Mouse (Mus musculus): Measurements from ENCODE around the gene Fam160a1.

Fam160a1 gene

GRCm38 (mm10) chr3:85679312-85679933 is 137.7 kb downstream of the Fam160a1 start:
- no peak for DNase-seq (ENCODE audit: low spot score)

DNA sequence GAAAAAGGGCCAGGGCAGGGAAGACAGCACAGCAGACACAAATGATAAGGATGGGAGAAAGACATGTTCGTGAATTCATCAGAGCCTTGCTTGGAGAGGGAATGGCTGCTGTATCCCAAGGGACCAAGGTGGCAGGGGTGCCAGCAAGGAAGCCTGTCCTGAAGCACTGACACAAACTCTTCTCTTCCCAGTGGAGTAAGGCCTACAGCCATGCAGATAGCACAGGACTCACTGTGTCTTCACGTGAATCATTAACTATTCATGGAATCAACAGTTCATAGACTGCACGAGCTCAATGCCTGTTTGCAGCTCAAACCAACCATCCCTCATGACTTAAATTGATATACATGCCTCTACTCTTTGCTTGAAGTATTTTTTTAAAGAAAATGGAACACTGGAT is 139.1 kb downstream of the Fam160a1 start:
- DNase-seq (ENCODE audit: low spot score), result no peak

DNA sequence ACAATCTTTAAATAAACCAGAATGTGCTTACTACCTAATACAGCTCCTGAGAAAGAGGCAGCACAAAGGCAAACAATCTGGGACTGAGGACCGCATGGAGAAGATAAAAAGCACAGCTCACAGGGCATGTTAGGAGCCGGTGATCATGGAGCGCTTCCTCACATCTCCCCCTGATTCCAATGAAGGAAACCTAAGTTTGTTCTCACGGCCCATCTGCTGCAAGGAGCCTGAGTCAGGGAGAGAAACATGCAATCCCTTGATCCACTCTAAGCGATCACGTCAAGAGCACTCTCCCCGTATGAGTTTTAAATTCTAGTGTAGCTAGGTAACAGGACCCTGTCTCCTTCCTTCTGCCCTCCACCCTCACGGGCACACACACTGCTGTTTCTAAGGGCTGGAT is 140.0 kb downstream of the Fam160a1 start:
- no peak for DNase-seq (ENCODE audit: low spot score)

- DNase-seq (ENCODE audit: low spot score), result no peak
These were observed 147.2 kb downstream of the Fam160a1 start for GRCm38 (mm10) chr3:85669844-85670243.

GRCm38 (mm10) chr3:85667683-85668082 is 149.4 kb downstream of the Fam160a1 start:
- no peak for DNase-seq (ENCODE audit: low spot score)

GRCm38 (mm10) chr3:85666736-85667135 is 150.4 kb downstream of the Fam160a1 start:
- DNase-seq (ENCODE audit: low spot score), result no peak

DNA sequence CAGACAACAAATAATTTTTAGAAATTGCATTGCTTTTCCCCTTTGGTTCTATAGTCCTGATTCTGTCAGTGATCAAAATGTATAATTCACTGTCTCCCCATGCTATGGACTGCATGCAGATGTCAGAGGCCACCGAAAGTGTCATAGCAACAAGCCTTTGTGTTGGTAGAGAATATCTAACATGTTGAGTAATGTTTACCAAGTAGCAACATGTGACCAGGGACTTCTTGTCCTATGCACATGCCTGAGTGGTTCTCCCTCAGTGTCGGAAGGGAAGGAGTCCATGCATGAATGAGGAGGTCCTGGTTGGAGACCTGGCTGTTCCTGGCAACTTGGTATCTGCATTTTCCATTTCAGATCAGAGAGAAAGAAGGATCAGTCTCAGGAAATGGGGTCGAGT is 150.9 kb downstream of the Fam160a1 start:
- no peak for DNase-seq (ENCODE audit: low spot score)

DNA sequence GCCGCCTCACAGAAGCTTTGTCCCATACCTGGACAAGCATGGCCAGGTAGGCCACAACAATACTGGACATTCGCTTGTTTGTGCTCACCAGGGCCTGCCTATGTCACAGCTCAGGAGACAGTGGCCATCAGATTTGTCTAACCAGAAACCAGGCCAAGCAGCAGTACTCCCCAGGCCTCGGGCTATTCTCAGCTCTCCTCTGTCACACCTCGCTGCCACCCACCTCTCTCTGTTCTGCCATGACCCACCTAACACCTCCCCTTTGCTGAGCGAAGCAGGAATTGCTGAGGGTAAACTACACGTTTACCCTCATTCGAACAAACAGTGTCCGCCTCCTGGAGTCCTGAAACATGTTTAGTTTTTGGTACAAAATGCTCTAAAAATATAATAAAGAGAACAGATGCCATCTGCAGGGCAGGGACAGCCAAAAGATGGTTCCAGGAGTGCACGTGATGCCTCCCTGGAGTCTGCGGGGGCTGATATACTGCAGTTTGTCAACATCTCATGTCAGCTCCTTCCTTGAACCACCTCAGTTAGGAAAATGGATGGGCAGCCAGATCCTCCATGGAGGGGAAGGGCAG is 152.4 kb downstream of the Fam160a1 start:
- DNase-seq (ENCODE audit: low spot score), result no peak

DNA sequence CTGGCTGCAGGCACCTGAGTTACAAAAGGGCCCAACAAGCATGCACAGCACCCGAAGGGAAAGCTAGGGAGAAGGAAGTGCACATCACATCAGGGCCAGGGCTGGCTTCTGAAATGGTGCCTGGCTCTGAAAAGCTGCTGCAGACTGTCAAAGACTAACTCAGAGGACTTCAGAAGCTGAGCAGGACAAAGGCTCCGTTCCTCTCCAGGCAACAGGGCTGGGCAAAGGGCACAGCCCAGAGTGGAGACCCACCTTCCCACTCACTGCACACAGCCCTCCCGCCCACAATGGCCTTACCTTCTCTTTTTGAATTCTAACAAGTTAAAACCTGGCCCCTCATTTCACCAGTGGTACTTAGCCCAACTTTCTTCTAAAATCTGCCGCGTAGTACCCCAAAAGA is 153.3 kb downstream of the Fam160a1 start:
- DNase-seq (ENCODE audit: low spot score), result no peak

DNA sequence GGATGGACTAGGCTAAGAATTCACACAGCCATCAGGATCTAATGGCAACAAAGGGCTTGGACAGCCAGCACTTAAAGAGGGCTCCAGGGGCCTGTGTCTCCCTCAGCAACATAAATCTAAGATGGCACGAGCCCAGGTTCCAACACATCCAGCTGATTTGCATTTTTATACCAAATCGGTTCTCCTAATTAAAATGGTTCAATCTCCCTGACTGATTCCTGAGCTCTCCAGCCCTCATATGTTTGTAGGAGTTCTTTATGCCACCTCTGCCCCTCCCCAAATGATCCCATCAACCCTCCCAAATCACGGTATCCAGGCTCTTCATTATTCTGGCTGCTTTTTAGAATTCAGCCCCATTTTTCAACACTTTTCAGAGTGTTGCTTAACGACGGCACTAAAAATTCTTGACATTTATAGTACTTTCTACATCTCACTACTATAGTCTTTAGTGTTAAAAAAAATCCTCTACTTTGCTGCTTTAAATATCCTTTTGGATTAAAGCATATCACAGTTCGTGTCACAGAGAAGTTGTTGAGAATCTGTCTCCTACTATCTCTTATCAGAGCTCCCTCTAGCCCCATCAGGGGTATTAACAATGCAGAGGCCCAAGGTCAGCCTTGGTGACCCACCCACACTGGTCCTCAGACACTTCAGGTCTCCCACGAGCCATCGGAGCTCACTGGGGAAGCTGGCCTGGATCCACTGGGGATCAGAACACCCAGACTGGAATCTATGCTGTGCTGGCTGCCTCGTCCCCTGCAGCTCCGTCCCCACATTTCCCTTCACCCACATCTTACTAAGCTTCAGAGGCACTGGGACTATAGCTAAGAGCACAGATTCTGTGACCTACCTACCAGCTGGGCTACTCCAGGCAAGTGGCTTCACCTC is 154.9 kb downstream of the Fam160a1 start:
- DNase-seq (ENCODE audit: low spot score), result no peak

- no peak for DNase-seq (ENCODE audit: low spot score)
These were observed 157.4 kb downstream of the Fam160a1 start for GRCm38 (mm10) chr3:85659681-85660080.

- DNase-seq (ENCODE audit: low spot score), result no peak
These were observed 161.6 kb downstream of the Fam160a1 start for GRCm38 (mm10) chr3:85655538-85655937.

GRCm38 (mm10) chr3:85652727-85653665 is 164.1 kb downstream of the Fam160a1 start:
- no peak for DNase-seq (ENCODE audit: low spot score)

GRCm38 (mm10) chr3:85649176-85649575 is 167.9 kb downstream of the Fam160a1 start:
- DNase-seq (ENCODE audit: low spot score), result no peak

GRCm38 (mm10) chr3:85645517-85646004 is 171.5 kb downstream of the Fam160a1 start:
- DNase-seq (ENCODE audit: low spot score), result no peak

GRCm38 (mm10) chr3:85644814-85645213 is 172.3 kb downstream of the Fam160a1 start:
- DNase-seq (ENCODE audit: low spot score), result no peak

- no peak for DNase-seq (ENCODE audit: low spot score)
These were observed 175.3 kb downstream of the Fam160a1 start for GRCm38 (mm10) chr3:85641751-85642150.

DNA sequence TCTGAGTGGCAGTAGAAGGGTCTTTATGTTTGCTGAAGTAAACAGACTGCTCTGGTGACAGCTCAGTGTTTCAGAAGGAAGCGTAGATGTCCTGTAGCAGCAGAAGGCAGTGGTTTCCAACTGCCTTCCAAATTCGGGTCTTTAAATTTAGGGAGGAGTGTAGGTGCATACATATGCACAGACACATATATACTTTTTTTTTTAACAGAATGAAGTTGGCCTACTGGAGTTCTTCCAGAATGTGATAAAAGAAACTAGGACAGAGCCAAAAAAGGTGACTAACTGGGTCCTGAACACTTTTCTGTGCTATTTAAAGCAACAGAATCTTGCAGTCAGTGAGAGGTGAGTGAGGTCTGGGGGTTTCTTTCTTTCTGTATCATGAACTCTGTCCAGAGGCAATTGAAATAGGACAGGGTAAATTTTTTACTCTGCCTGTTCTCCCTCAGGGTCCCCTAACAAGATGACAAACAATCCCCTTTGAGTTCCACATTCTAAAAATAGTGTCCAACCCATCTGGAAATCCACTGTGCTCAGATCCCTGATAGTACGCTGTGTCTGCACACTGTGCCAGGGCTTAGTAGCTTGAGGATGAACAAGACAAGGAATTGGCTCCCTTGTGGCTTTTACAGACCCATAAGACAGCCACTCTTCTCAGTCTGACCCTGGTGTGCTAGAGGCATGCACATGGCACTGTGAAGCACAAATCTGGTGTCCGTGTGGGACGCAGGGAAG is 180.2 kb downstream of the Fam160a1 start:
- DNase-seq (ENCODE audit: low spot score), result no peak

DNA sequence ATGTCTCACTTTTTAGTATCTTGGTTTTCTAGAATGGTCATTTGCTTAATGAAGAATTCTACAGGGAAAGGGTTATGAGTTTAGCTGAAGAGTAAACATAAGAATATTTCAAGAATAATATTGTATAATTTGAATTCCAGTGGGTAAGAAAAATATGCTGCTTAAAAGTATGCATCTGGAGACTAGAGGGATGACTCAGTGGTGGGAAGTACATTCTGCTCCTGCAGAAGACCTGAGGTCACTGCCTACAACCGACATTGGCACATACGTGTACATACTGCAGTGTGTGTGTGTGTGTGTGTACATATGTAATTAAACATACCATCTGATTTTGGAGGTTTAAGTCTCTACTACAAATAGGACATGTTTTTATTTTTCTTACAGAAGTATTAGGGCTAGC is 181.5 kb downstream of the Fam160a1 start:
- no peak for DNase-seq (ENCODE audit: low spot score)

DNA sequence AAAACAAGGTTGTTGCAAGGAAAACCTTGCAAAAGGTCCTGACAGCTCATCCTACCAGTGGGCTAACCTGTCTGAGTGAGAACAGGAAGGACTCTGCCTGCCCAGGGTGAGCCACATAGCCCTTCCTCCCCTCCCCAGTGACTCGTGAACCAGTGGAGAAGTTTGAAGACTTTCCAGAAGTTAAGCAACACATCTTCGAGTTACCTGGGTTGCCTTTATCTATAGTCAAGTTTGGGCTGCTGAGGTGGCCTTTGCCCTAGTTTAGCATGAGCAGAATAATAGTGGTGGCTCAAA is 182.0 kb downstream of the Fam160a1 start:
- peak; percentile 25 for DNase-seq (ENCODE audit: low spot score)

GRCm38 (mm10) chr3:85634389-85635125 is 182.5 kb downstream of the Fam160a1 start:
- no peak for DNase-seq (ENCODE audit: low spot score)
